Mouse (Mus musculus) cerebellum, adult 9-11 months (tissue): Measurements from ENCODE around the gene Ints6.
"Not testable (repeated sequence)": the region's sequence is repeated elsewhere in the genome, so short reads cannot be mapped to it uniquely, and the experiment has no call there.

Experiments
- DNase-seq: peaks from one replicate; pipeline ENCODE4 v3.0.0; 2022

The Ints6 gene

GRCm38 (mm10) chr14:62735646-62736045 is 25.3 kb downstream of the Ints6 start:
- no peak for DNase-seq

- DNase-seq = no peak
Measured at GRCm38 (mm10) chr14:62733666-62734065, 27.3 kb downstream of the Ints6 start.

- DNase-seq = no peak
Measured at GRCm38 (mm10) chr14:62731902-62732301, 29.1 kb downstream of the Ints6 start.

- no peak for DNase-seq
Measured at GRCm38 (mm10) chr14:62724560-62724959, 36.4 kb downstream of the Ints6 start.

GRCm38 (mm10) chr14:62721625-62722024 is 39.3 kb downstream of the Ints6 start:
- DNase-seq = no peak

- no peak for DNase-seq
Measured at GRCm38 (mm10) chr14:62718161-62718560, 42.8 kb downstream of the Ints6 start.

GRCm38 (mm10) chr14:62673646-62674045 is 87.3 kb downstream of the Ints6 start:
- peak; percentile 5 for DNase-seq

- no peak for DNase-seq
Measured at GRCm38 (mm10) chr14:62664976-62665673, 95.8 kb downstream of the Ints6 start.

GRCm38 (mm10) chr14:62663367-62663766 is 97.6 kb downstream of the Ints6 start, which contains the start of gene Serpine3:
TSS of gene Serpine3 (plus strand) at chr14:62663667.
- DNase-seq = no peak

- no peak for DNase-seq
Measured at GRCm38 (mm10) chr14:62662381-62662780, 98.6 kb downstream of the Ints6 start.

- DNase-seq = no peak
Measured at GRCm38 (mm10) chr14:62657469-62657868, 103.5 kb downstream of the Ints6 start.

GRCm38 (mm10) chr14:62655996-62656395 is 105.0 kb downstream of the Ints6 start:
- no peak for DNase-seq

- DNase-seq = no peak
Measured at GRCm38 (mm10) chr14:62651771-62652170, 109.2 kb downstream of the Ints6 start.

- DNase-seq = no peak
Measured at GRCm38 (mm10) chr14:62650376-62650775, 110.6 kb downstream of the Ints6 start.

- no peak for DNase-seq
Measured at GRCm38 (mm10) chr14:62648405-62648804, 112.6 kb downstream of the Ints6 start.

- not testable (repeated sequence) for DNase-seq
Measured at GRCm38 (mm10) chr14:62642368-62642767, 118.6 kb downstream of the Ints6 start.

- no peak for DNase-seq
Measured at GRCm38 (mm10) chr14:62640396-62640795, 120.6 kb downstream of the Ints6 start.

GRCm38 (mm10) chr14:62639551-62639950 is 121.4 kb downstream of the Ints6 start:
- no peak for DNase-seq

- DNase-seq = no peak
Measured at GRCm38 (mm10) chr14:62639111-62639510, 121.9 kb downstream of the Ints6 start.

GRCm38 (mm10) chr14:62638345-62638702 is 122.6 kb downstream of the Ints6 start:
- DNase-seq = no peak

GRCm38 (mm10) chr14:62637436-62638344 is 123.3 kb downstream of the Ints6 start:
- no peak for DNase-seq

GRCm38 (mm10) chr14:62627951-62628350 is 133.0 kb downstream of the Ints6 start:
- DNase-seq = peak; percentile 91
